Mouse (Mus musculus): ENCODE results near the gene Ppp4r3a.
"Not testable (repeated sequence)": the region's sequence is repeated elsewhere in the genome, so short reads cannot be mapped to it uniquely, and the experiment has no call there.

Ppp4r3a gene

DNA sequence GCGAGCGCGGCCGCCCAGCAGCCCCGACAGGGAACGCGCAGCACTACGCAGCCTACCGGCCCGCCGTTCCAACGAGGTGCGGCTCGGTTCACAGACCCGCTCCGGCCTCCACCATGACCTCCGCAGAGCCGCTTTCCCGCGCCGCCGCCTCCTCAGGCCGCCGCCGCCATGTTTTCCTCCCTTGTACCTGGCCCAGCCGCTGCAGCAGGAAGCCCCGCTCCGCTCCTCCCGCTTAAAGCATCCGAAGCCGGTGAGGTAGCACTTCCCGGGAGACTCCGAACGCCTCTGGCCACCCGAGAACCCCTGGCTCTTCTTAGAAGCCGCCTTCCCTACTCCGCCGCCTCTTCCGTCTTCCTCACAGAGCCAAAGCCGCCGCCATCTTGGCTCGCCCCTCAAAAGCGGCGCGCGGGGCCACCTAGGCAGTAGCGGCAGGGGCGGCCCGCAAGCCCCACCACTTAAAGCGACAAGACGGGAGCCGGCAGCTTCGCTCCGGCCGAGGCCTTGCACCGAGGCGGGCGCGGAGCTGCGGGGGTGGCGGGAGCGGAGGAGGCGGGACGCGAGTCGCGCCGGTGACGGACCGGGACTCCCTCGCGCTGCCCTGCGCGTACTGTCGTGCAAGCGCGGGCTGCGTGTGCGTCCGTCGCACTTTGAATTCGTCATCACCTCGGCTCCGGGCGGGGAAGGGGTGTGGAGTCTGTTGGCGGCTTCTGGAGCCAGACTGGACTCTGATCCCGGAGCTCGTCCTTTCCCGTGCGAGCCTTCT lies at the start of gene Ppp4r3a:
TSS of gene Ppp4r3a (minus strand) at position 627 of the 763 bp plus-strand sequence.
- peak; percentile 98 for DNase-seq

DNA sequence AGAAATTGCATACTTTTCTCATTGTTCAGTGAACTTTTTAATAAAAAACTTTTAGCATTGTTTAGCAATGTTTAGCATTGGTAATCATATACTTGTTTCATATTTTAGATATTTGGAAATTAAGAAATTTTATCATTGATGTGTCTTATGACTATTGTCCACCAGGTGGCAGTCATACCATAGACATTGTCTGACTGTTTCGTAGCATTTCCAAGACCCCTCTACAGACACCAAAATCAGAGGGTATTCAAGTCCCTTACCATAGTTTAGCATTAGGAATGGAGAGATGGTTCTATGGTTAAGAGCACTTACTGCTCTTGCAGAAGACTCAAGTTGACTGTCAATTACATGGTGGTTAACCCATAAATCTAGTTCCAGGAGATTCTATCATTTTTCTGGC lies 39.5 kb upstream of the Ppp4r3a start:
- DNase-seq: peak in 1 of 2 experiments; percentile 6

DNA sequence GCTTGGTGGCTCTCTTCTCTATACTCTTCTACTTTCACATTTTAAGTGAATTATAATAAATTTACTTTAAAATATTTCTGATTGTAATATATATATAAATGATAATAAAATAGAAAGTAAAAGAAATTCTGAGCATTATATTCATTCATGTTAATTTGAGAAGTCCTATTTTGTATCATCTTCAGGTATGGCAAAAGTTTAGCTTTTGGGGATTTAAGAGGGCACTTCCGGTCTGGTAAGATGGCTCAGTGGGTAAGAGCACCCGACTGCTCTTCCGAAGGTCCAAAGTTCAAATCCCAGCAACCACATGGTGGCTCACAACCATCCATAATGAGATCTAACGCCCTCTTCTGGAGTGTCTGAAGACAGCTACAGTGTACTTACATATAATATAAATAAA lies 38.6 kb upstream of the Ppp4r3a start:
- DNase-seq: not testable (repeated sequence)

- DNase-seq: not testable (repeated sequence)
Measured at GRCm38 (mm10) chr12:101109794-101110585, 26.5 kb upstream of the Ppp4r3a start.

- no peak for DNase-seq
Measured at GRCm38 (mm10) chr12:101107722-101108121, 24.2 kb upstream of the Ppp4r3a start.

GRCm38 (mm10) chr12:101105571-101105970 lies 22.1 kb upstream of the Ppp4r3a start:
- DNase-seq: no peak

GRCm38 (mm10) chr12:101102648-101103047 lies 19.1 kb upstream of the Ppp4r3a start:
- peak; percentile 63 to 66 for DNase-seq

GRCm38 (mm10) chr12:101093678-101094077 lies 10.2 kb upstream of the Ppp4r3a start:
- not testable (repeated sequence) for DNase-seq

DNA sequence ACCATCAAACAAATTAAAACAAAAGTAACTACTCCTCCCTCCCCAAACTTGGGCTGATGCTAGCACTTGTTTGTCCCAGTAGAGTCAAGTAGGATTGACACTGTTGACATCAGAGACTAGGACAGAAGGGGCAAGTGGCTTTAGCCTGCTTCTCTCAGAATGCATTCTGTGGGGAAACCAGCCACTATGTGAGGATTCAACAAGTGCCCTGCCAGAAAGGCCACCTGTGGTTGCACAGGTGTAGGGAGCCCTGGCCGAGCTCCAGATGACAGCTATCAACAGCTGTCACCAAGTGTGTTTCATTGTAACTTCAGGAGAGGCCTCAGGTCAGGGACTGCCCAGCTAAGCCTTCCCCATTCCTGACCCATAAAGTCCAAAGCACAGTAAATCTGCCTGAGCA lies 6.5 kb upstream of the Ppp4r3a start:
- no peak for DNase-seq

DNA sequence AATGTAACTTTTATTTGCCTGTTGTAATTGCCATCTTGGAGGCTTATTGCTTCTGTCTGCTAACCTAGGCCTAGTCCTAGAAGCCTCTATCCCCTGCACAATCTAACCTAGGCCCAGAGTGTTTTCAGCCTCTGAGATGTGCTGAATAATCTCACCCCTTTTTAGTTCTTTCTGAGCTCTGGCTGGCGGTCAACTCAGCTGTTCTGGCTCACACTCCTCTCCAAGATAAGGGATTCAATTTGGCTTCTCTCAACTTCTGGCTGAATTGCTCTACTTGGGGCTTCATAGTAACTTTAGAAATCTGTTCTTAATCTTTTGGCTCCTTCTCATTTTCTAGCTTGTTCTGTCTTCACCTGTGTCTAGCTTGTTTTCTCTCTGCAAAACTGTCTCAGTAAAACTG lies 3.9 kb upstream of the Ppp4r3a start:
- DNase-seq: no peak

DNA sequence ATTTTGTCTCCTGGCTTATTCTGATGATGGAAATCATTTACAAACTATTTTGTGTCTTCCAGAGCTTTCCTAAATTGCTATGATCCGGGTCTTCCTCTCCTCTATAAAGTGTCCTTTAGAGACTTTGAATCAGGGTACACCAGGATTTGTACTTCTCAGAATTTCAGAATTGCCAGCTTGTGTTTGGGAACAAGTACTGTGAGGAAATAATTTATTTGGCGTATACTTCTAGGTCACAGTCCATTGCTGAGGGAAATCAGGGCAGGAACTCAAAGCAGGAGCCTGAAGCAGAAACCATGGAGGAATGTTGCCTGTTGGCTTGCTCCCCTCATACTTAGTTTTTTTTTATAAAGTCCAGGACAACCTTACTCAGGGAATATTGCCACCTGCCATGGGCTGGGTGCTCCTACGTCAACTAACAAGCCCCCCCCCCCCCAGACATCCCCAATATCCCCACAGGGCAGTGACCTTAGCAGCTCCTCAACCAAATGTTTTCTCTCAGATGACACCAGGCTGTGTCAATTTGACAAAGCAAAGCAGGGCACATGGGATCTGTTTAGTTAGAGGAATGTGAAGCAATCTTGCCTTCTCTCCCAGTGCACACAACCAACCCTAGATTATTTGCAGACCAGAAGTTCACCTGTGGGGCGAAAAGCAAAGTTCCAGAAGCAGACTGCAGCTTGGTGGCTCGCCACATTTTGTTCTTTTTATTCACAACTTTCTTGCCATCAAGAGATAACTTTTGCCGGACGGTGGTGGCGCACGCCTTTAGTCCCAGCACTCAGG lies 1.6 kb upstream of the Ppp4r3a start:
- no peak for DNase-seq

GRCm38 (mm10) chr12:101084237-101084636 lies 735 bp upstream of the Ppp4r3a start:
- peak in 1 of 2 experiments; percentile 14 for DNase-seq

GRCm38 (mm10) chr12:101083839-101084195 lies 315 bp upstream of the Ppp4r3a start:
- DNase-seq: no peak

DNA sequence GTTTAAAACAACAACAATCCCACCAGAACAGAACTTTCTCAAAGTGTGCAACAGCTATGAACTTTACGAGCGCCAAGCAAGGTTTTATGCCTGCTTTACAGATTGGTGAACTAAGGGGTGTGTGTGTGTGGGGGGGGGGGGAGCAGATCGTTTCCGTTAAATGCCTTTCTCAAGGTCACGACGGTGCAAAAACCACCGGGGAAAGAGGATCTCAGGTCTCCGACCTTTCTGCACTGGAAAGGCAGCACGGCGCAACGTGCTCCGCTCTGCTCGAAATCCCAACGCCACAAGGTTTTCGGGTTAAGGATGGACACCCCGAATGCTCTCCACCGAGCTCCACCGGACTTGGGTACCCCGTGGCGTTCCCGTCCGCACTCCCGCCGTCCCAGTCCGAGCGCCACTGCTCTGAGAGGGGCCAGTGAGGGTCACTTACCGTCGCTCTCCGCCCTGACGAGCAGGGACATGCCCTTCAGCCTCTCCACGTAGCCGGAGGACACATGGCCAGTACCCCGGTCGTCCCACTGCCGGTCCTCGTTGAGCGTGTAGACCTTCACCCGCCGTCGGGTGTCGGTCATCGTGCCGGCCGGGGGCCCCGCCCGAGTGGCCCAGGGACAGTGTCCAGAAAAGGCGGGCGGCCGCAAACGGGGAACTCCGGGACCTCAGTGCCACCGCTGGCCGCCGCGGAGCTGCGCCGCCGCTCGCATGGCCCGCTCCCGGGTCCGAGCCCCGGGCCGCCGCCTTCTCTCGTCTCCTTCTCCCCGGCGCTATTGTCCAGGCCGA lies 1.0 kb downstream of the Ppp4r3a start:
- DNase-seq: peak; percentile 41 to 66

DNA sequence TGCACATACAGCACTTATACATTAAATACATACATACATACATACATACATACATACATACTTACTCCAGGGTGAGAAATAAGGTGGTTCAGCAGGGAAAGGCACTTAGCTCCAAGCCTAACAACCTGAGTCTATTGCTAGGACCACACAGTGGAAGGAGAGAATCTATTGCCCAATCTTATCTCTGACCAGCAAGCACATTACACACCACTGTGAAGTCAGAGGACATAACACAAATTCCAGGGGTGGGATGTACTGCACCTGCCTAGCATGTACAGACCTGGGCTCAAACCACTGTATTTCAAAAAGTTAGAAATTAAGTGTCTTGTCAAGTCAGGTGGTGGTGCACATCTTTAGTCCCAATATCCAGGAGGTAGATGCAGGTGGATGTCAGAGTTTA lies 5.5 kb downstream of the Ppp4r3a start:
- no peak for DNase-seq

- no peak for DNase-seq
Measured at GRCm38 (mm10) chr12:101075433-101075832, 8.1 kb downstream of the Ppp4r3a start.

DNA sequence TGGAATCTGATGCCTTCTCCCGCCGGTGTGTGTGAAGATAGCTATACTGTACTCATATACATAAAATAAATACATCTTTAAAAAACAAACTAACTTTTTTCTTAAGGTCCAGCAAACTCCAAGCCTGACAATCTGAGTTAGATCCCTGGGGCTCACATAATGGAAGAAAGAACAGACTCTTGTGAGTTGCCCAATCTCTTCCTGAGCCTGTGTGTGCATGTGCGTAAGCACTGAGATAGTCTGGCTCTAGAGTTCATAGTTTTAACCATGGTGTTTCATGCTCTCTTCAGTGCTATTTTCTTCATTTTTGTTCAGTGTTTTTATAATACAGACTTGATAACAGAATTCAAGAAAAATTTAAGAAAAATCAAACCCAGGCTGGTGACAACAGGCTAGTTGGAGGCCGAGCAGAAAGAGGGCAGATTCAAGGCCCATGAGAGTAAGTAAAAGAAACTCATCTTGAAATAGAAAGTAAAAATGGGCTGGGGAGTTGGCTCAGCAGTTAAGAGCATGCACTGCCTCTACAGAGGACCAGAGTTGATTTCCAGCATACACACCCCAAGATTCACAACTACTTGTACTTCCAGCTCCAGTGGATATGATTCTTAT lies 8.6 kb downstream of the Ppp4r3a start:
- no peak for DNase-seq

- DNase-seq: no peak
Measured at GRCm38 (mm10) chr12:101069813-101070212, 13.7 kb downstream of the Ppp4r3a start.

- DNase-seq: no peak
Measured at GRCm38 (mm10) chr12:101066329-101066728, 17.2 kb downstream of the Ppp4r3a start.

GRCm38 (mm10) chr12:101039956-101040355 lies 43.5 kb downstream of the Ppp4r3a start:
- DNase-seq: no peak

- DNase-seq: peak; percentile 87 to 93
Measured at GRCm38 (mm10) chr12:101028954-101029731, 54.4 kb downstream of the Ppp4r3a start, which contains the start of gene Ccdc88c. Ccdc88c (minus strand) TSS chr12:101029056.

Data from kidney, postnatal 4 days (tissue).